Mouse (Mus musculus): ENCODE measurements around the gene Lce1h.

The Lce1h gene

DNA sequence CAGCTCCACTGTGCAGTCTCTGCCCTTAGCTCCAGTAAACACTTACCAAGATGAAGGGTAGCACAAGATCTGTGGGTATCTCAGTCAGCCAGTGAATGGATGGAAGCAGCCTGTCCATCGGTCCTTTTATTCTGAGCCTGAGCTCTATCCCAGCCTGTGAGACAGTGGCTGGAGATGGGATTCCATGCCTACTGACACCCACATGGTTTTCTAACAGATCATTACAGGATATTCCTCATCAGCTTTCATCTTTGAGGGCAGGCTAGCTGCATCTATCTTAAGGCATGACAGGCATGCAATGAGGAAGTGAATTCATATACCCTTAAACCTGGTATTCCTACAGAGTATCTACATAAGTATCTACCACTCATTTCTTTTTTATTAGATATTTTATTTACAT, at the start of gene Lce1h:
Gene Lce1h, minus strand, starts transcription at position 101 of the 400 bp plus-strand sequence.
- no peak for DNase-seq (ENCODE audit: low spot score in 2 of 2)

- no peak for DNase-seq (ENCODE audit: low spot score in 2 of 2)
Observed at GRCm38 (mm10) chr3:92807791-92808190, 42.9 kb upstream of the Lce1h start, which contains the start of gene Lce1k. Lce1k (minus strand) TSS chr3:92807891.

DNA sequence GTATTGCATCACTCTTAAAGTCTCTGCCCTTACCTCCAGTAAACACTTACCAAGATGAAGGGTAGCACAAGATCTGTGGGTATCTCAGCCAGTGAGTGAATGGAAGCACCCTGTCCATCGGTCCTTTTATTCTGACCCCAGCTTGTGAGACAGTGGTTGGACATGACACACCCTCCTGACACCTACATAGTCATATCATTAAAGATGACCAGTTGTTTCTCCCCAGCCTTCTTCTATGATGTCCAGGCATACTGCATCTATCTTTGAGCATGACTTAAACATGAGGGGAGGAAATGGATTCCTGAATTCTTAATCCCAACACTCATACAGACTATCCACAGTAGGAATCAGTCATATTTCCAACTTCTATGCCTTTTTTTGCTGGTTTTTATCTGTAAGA, 25.5 kb upstream of the Lce1h start, which contains the start of gene Lce1j:
Gene Lce1j, minus strand, starts transcription at position 101 of the 400 bp plus-strand sequence.
- DNase-seq (ENCODE audit: low spot score in 2 of 2) = no peak

GRCm38 (mm10) chr3:92778799-92779198, 13.9 kb upstream of the Lce1h start, which contains the start of gene Lce1i:
Lce1i (minus strand) TSS chr3:92778899.
- DNase-seq (ENCODE audit: low spot score in 2 of 2) = no peak

DNA sequence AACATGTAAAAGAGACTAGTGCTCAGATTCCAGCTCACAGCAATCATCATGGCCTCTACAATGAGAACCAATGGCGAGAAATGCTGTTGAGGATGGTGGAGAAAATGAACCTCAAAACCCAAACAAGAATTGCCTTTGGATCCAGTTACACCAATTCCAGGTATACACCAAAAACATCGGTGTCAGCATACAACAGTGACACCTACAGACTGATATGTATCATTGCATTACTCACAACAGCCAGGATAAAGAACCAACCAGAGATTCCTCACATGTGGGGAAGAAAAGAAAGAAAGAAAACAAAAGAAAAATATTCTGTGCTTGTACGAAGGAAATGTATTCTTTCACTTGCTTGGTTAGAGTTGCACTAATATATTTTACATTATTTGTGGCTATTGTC, 6.7 kb upstream of the Lce1h start:
- DNase-seq (ENCODE audit: low spot score in 2 of 2) = no peak

DNA sequence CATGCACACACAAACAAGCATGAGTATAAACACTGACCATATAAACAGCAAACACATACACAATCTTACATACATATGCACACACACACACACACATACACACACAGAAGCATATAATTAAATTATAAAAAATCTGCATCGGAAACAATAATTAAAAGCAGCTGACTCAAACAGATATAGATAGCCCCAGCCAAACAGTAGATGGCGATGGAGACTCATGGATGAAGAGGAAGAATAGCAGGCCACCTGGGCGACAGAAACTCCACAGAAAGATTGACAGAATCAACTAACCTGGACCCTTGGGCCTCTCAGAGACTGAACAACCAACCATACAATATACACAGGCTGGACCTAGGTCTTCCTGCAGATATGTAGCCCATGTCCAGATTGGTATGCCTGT, 11.7 kb downstream of the Lce1h start:
- no peak for DNase-seq (ENCODE audit: low spot score in 2 of 2)

GRCm38 (mm10) chr3:92752238-92752637, 12.6 kb downstream of the Lce1h start, which contains the start of gene Lce1g:
Lce1g (minus strand) TSS chr3:92752338.
- no peak for DNase-seq (ENCODE audit: low spot score in 2 of 2)

DNA sequence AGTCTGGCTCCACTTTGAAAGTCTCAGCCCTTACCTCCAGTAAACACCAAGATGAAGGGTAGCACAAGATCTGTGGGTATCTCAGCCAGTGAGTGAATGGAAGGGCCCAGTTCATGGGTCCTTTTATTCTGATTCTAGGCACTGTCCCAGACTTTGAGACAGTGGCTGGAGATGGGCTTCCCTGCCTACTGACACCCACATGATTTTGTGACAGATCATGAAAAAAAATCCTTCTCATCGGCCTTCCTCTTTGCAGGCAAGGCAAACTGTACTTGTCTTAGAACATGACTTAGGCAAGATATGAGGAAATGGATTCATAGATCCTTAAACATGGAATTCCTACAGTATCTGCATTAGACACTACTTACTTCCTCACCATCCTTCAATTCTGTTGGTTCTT, 25.9 kb downstream of the Lce1h start, which contains the start of gene Gm38119:
Gene Gm38119, minus strand, starts transcription at position 101 of the 400 bp plus-strand sequence.
- DNase-seq (ENCODE audit: low spot score in 2 of 2) = no peak

DNA sequence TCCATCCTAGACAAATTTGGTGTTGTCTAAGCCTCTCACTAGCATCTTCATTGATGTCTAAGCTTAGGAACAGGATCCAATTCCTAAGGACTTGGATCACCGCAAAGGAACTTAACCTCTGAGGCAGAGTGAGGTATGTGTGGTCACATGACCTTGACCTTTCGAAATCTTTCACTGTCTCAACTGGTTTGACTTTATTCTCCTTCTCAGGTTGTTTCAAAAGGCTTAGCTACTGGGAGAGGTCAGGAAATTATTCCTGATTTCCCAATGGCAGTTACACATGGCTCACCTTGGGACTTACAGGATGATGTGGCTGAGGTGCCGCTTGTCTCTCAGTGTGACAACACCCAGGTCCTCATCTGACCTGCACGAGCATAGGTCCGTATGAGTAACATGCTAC, 42.2 kb downstream of the Lce1h start:
- no peak for DNase-seq (ENCODE audit: low spot score in 2 of 2)

DNA sequence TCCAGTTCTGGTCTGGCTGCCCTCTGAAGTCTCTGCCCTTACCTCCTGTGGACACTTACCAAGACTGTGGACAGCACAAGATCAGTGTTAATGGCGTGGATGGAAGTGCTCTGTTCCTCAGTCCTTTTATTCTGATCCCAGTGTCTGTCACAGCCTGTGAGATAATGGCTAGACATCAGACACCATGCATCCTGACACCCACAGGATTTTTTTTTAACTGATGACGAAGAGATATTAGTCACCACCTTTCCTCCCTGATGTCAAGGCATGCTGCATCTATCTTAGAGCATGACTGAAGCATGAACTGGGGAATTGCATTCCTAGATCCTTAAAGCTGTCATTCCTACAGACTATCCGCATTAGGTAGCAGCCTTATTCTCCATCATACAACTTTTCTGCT, 44.6 kb downstream of the Lce1h start, which contains the start of gene Lce1f:
Gene Lce1f, minus strand, starts transcription at position 101 of the 400 bp plus-strand sequence.
- no peak for DNase-seq (ENCODE audit: low spot score in 2 of 2)

DNA sequence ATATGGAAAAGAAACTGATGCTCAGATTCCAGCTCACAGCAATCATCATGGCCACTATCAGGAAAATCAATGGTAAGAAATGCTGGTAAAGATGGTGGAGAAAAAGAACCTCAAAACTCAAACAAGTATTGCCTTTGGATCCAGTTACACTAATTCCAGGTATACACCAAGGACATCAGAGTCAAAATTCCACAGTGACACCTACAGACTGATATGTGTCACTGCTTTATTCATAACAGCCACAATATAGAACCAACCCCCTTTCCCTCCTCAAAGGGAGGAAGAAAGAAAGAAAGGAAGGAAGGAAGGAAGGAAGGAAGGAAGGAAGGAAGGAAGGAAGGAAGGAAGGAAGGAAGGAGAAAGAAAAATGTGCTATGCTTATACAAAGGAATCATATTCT, 49.7 kb downstream of the Lce1h start:
- DNase-seq (ENCODE audit: low spot score in 2 of 2) = no peak

Measured in urinary bladder, adult 18-20 months (tissue).